Mouse (Mus musculus) forebrain, embryonic 12.5 days (tissue): ENCODE measurements around the gene Pqbp1. TPM values are rescaled to one million over a fixed set of nuclear protein-coding genes. Genes with fewer than 3 reads are reported as not detected.

Experiments
- ATAC-seq: fragments of 200-750 bp; cut with Nextera tagmentation; 2 replicates; pipeline ENCODE4 v1.8.0; 2017; ENCODE audit warnings: moderate TSS enrichment; ENCODE audit not compliant: low FRiP score
- H3K27ac ChIP-seq: fragments of 300-500 bp; sonication (generic); 2 replicates; pipeline ENCODE4 v1.5.1; 2016; ENCODE audit warnings: mild to moderate bottlenecking
- H3K27me3 ChIP-seq: fragments of 300-500 bp; sonication (generic); 2 replicates; pipeline ENCODE4 v1.6.1; 2016; ENCODE audit warnings: mild to moderate bottlenecking
- H3K36me3 ChIP-seq: fragments of 300-500 bp; sonication (generic); replicated peaks from 2 replicates; pipeline ENCODE4 v1.6.1; 2016; ENCODE audit warnings: mild to moderate bottlenecking
- H3K4me1 ChIP-seq: fragments of 300-500 bp; sonication (generic); 2 replicates; pipeline ENCODE4 v1.6.1; 2016
- H3K4me2 ChIP-seq: fragments of 300-500 bp; sonication (generic); 2 replicates; pipeline ENCODE4 v1.6.1; 2016; ENCODE audit warnings: mild to moderate bottlenecking, moderate library complexity
- H3K4me3 ChIP-seq: fragments of 300-500 bp; sonication (generic); replicated peaks from 2 replicates; pipeline ENCODE4 v1.5.1; 2016; ENCODE audit warnings: mild to moderate bottlenecking
- H3K9ac ChIP-seq: fragments of 300-500 bp; sonication (generic); 2 replicates; pipeline ENCODE4 v1.6.1; 2016; ENCODE audit warnings: mild to moderate bottlenecking
- H3K9me3 ChIP-seq: fragments of 300-500 bp; sonication (generic); 2 replicates; pipeline ENCODE4 v1.6.1; 2016
- WGBS: fragments of 180-500 bp; shearing (Covaris S2); methylation state at CpG from one replicate; pipeline ENCODE4 v1.1.7; 2016; 5-methylcytosine and 5-hydroxymethylcytosine counted together
- polyA plus RNA-seq: library from polyadenylated mRNA; unstranded; fragments of >200 nt; fragmentation: Nextera tagmentation; extraction: Ambion mirVana; gene quantifications from 2 replicates; pipeline ENCODE4 v1.2.1, GENCODE M21; 2016

The Pqbp1 gene
- 169 and 181 TPM in 2 replicates for polyA plus RNA-seq

DNA sequence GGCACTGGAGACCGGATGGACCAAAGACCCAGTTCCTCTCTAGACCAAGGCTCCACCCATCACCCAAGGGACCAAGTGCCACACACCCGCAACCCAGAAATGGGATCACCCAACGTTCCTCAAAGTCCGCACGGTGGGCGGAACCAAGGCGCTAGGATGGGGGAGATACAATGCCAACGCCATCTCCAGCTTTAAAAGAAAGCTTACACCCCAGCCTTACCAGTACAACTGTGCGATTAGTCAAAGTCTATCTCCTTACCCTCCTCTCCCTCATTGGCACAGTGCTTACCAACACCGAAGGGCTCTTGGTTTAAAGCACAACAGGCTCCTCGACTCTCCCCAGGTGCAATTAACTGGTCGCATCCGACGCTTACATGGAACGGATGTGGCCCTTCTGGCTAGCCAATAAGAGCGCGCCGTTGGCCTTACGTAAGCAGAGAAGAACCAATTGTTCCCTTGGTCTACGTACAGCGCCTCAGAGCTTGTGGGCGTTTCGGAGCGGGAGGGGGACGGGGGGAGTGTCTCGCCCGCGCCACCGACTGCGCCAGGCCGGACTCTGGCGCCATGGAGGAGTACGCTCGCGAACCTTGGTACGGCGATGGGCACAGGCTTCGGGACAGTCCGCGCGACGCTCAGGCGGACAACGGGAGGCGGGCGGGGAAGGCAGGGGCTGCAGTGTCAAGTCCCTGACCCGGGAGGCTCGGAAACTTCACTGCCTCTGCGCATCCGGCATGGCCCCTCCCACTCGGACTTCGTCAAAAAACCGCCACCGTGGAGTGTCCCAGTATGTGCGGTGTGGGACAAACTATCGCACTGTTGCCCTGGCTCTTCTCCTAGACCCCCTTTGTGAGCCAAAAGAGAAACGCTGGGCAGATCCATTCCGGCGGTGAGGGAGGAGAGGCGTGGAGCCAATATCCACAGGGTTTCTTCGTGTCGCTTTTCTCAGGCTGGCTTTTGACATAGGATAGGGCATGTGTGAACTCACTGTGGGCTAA is at the start of gene Pqbp1, which contains the start of gene Timm17b:
Gene Pqbp1 (minus strand): TSS at position 390 of the 995 bp plus-strand sequence.
Gene Timm17b (plus strand): TSS at position 478 of the 995 bp plus-strand sequence.
- H3K4me1 ChIP-seq, result peaks cover 10% of the 10 kb centered on the region
- H3K36me3 ChIP-seq, result peaks cover 21% of the 10 kb centered on the region
- H3K9me3 ChIP-seq, result no peaks in the 10 kb centered on the region
- no peaks in the 10 kb centered on the region for H3K27me3 ChIP-seq
- H3K9ac ChIP-seq, result peak within 1 kb of the TSS; percentile 56
- H3K27ac ChIP-seq, result peak within 1 kb of the TSS; percentile 86
- peak; percentile 99 for ATAC-seq
- H3K4me3 ChIP-seq, result peak within 1 kb of the TSS; percentile 57
- WGBS, result 16% methylated on average over 62 of the region's 62 CpGs
- peak within 1 kb of the TSS; percentile 58 for H3K4me2 ChIP-seq

DNA sequence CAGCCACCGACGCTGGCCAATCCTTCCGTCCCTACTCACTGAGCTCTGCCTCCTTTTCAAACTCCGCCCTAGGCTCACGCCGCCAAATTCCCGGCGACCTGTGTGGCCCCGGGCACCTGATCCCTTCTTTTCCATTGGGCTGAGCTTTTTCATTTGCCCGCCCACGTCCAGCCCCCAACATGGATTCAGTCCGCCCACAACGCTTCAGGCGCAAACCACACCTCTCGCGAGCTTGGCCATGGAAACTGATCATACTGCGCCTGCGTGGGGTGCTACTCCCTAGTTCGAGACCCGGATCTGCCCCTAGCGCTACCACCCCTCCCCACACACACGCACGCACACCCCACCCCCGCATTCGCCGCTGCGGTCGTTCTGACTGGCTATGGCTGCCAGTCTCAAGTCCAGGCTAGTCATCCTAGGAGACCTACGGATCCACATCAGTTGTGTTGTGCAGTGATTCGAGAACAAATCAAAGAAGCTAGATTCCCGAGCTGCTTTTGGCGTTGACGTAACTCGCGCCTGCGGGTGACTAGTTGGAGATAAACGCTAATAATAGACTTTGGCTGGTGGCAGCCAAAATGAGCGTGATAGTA is 48.9 kb upstream of the Pqbp1 start:
- peak; percentile 99; the same call in 1 of the 2 replicates for ATAC-seq
- H3K4me2 ChIP-seq, result peak overlapping the region; percentile 60
- WGBS, result 14% methylated on average over 38 of the region's 38 CpGs
- no peaks in the 10 kb centered on the region for H3K9me3 ChIP-seq
- H3K4me1 ChIP-seq, result peaks cover 5% of the 10 kb centered on the region
- H3K27ac ChIP-seq, result no peak overlapping the region
- H3K27me3 ChIP-seq, result no peaks in the 10 kb centered on the region
- no peaks in the 10 kb centered on the region for H3K36me3 ChIP-seq
- H3K4me3 ChIP-seq, result peak overlapping the region; percentile 46
- no peak overlapping the region for H3K9ac ChIP-seq

DNA sequence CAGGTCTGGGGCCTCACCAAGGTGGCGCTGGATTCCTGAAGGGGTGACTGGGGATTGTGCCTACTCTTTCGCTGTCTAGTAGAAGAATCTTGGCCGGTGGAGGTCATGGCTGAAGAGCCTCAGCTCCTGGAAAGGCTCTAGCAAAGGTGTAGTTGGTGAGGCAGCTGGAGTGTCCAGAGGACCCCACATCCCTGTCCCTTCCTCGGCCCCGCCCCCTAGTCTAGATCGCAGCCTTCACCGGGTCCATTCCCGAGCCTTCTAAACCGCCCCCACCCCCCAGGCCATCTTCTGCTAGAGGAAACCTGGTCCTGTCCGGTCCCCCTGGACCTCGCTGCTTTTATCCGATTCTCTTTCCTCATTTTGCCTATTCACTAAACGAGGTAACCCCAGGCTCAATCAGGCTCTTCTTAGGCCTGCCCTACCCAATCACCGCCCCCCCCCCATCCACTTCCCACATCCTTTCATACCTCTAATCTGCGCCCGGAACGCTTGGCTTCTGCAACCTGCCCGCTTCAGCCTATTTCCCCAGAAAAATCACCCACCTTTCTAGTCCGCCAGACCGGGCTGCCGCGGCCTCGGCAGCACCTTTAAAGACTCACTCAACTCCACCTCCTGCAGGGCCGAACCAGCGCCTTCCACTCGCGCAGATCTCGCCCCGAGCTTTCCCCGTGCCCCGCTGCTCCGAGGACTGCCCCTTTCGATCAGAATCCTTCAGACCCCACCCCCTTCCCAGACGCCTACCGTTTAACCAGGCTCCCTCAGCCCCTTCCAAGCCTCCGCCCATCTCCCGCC is 48.2 kb upstream of the Pqbp1 start, which contains the start of gene Hdac6:
Gene Hdac6 (minus strand): TSS at position 782 of the 792 bp plus-strand sequence.
- Histone ChIP-seq H3K9me3 (no peaks in the 10 kb centered on the region), H3K4me3 (peak within 1 kb of the TSS; percentile 46), H3K4me2 (peak within 1 kb of the TSS; percentile 60), H3K36me3 (no peaks in the 10 kb centered on the region), H3K27ac (peak within 1 kb of the TSS; percentile 50; the same call in 1 of the 2 replicates), H3K9ac (peak within 1 kb of the TSS; percentile 60), H3K27me3 (no peaks in the 10 kb centered on the region), H3K4me1 (peaks cover 5% of the 10 kb centered on the region)
- ATAC-seq, result peak; percentile 57
- WGBS, result 24% methylated on average over 36 of the region's 37 CpGs

DNA sequence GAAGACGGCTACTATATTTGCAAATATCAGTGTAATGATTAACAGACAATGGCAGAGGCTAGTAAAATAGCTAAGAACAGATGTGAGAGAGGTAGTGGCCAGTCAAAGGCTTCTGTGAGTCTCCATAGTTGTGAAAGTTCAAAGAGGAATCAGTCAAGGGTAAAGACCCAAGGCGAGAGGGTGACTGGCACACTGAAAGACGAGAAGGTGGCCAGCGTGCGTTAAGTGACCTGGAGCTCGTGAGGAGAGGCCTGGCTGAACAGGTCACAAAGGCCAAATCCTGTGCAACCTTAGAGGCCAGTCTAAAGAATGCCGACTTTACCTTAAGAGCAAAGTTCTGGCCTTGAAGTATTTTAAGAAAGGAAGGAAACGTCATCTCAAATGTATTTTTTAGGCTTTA is 46.5 kb upstream of the Pqbp1 start:
- no peaks in the 10 kb centered on the region for H3K27me3 ChIP-seq
- peaks cover 3% of the 10 kb centered on the region; the same call in 1 of the 2 replicates for H3K36me3 ChIP-seq
- 56% methylated on average over 8 of the region's 8 CpGs for WGBS
- no peak overlapping the region for H3K9ac ChIP-seq
- H3K4me1 ChIP-seq, result peaks cover 5% of the 10 kb centered on the region
- ATAC-seq, result no peak
- H3K9me3 ChIP-seq, result no peaks in the 10 kb centered on the region
- no peak overlapping the region for H3K4me2 ChIP-seq
- H3K4me3 ChIP-seq, result no peak overlapping the region
- no peak overlapping the region for H3K27ac ChIP-seq

DNA sequence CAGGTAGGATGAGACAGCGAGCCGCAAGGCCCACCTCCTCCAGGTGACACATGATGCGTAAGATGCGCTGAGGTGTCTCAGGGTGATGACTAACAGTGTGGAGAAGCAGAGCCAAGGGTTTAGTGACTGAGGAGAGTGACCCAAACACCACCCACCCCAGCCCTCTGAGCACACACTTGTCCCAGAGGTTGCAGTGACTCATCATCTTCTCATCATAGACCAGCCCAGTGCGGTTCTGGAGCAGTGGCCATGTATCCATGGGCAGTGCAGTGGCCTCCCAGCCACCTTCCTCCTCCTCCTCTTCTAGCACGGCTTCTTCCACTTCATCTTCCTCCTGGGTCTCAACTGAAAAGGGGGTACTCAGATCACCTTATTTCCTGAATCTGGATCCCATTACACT is 38.6 kb upstream of the Pqbp1 start:
- Histone ChIP-seq H3K27ac (no peak overlapping the region), H3K4me2 (no peak overlapping the region), H3K4me1 (no peaks in the 10 kb centered on the region), H3K4me3 (no peak overlapping the region), H3K36me3 (peaks cover 45% of the 10 kb centered on the region), H3K9ac (no peak overlapping the region), H3K9me3 (no peaks in the 10 kb centered on the region), H3K27me3 (no peaks in the 10 kb centered on the region)
- no peak for ATAC-seq
- 95% methylated on average over 6 of the region's 6 CpGs for WGBS

DNA sequence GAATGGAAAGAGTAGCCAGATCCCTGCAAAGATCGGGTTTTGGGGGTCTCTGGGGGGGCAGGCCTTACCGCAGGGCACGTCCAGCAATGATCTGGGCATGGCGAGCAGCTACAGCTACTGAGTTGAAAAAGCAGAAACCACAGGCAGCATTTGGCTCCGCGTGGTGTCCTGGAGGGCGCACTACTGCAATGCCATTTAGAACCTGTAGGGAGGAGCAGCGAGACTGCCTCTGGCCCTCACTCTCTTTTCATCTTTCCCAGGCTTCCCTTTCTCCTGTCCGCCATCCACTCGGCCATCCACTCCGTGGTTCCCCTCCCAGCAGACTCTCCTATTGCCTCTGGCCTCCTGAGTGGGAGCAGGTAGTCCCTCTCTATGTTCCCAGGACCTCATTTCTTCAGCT is 37.8 kb upstream of the Pqbp1 start:
- Histone ChIP-seq H3K9me3 (no peaks in the 10 kb centered on the region), H3K27ac (no peak overlapping the region), H3K4me3 (no peak overlapping the region), H3K36me3 (peaks cover 48% of the 10 kb centered on the region), H3K9ac (no peak overlapping the region), H3K4me1 (no peaks in the 10 kb centered on the region), H3K4me2 (no peak overlapping the region), H3K27me3 (no peaks in the 10 kb centered on the region)
- no peak for ATAC-seq
- WGBS, result 54% methylated on average over 10 of the region's 11 CpGs

DNA sequence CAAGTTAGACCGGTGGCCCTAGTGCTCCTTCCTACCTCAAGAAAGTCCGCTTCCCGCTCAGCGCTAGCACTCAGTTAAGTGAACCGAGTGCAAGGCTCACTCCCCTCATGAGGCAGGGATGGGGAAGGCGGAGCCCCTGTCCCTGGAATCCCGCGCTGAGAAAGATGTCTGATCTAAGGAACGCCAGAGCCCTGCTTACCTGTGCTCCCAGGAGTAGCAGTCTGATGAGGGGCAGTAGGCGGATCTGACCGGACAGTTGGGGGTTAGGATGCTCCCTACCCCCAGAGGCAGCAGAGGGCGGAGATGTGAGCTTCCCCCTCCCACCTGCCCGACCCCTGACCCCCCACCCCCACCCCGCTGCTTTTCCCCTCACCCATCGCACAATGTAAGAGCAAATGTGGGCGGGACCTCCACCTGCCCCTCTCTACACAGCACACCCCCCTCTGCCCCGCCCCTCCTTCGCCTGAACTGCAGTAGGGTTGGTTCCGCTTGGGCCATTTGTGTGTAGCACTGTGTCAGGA is 29.3 kb upstream of the Pqbp1 start, which contains the start of gene Eras:
Gene Eras (minus strand): TSS at position 338 of the 521 bp plus-strand sequence.
- Histone ChIP-seq H3K27me3 (peaks cover 34% of the 10 kb centered on the region), H3K27ac (no peak within 1 kb of the TSS), H3K9me3 (0 out of 2 replicates have a peak, but pooled peaks cover 3% of the 10 kb centered on the region), H3K9ac (no peak within 1 kb of the TSS), H3K4me2 (no peak within 1 kb of the TSS), H3K36me3 (peaks cover 27% of the 10 kb centered on the region), H3K4me1 (no peaks in the 10 kb centered on the region), H3K4me3 (no peak within 1 kb of the TSS)
- WGBS, result 17% methylated on average over 18 of the region's 19 CpGs
- ATAC-seq, result no peak

DNA sequence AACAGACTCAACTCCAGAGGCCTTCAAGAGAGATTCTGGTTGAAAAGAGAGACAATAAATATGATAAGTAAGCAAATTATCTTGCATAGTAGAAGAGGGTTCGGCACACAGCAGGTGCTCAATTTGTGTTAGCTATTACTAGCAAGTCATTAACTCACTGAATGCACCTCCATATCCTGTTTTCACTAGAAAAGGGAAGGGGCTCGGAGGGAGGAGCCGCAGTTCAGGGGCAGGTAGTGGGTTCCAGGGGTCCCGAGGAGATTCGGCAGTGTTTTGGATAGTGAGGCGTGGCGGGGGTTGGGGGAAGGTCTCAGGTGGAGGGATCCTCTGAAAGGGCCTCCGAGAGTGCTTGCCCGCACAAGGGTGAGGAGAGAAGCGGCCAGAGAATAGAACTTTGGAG is 28.0 kb upstream of the Pqbp1 start:
- Histone ChIP-seq H3K9ac (no peak overlapping the region), H3K4me3 (no peak overlapping the region), H3K27ac (no peak overlapping the region), H3K27me3 (peaks cover 46% of the 10 kb centered on the region), H3K4me1 (peaks cover 5% of the 10 kb centered on the region; the same call in 1 of the 2 replicates), H3K36me3 (peaks cover 21% of the 10 kb centered on the region), H3K9me3 (0 out of 2 replicates have a peak, but pooled peaks cover 3% of the 10 kb centered on the region), H3K4me2 (no peak overlapping the region)
- 23% methylated on average over 10 of the region's 10 CpGs for WGBS
- no peak for ATAC-seq

DNA sequence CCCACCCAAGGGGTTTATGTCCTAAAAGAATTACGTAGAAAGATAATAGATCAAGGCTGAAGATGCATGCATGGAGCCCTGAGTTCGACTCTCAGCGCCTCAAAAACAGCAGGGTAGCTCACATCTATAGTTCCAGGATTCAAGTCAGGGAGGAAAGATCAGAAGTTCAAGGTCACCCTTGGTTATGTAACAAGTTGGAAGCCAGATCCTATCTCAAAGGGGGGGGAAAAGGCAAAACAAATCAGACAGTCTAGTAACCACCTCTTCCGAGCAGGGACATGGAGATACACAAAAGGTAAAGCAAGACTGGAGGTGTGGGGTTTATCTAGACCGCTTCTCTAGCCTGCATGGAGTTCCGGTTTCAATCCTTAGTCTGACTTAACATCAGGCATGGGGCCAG is 27.2 kb upstream of the Pqbp1 start:
- H3K9ac ChIP-seq, result no peak overlapping the region
- no peak overlapping the region for H3K4me2 ChIP-seq
- peaks cover 52% of the 10 kb centered on the region for H3K27me3 ChIP-seq
- ATAC-seq, result no peak
- H3K9me3 ChIP-seq, result 0 out of 2 replicates have a peak, but pooled peaks cover 3% of the 10 kb centered on the region
- H3K36me3 ChIP-seq, result peaks cover 13% of the 10 kb centered on the region
- H3K27ac ChIP-seq, result no peak overlapping the region
- H3K4me3 ChIP-seq, result no peak overlapping the region
- 76% methylated on average over 6 of the region's 6 CpGs for WGBS
- H3K4me1 ChIP-seq, result peaks cover 7% of the 10 kb centered on the region; the same call in 1 of the 2 replicates

DNA sequence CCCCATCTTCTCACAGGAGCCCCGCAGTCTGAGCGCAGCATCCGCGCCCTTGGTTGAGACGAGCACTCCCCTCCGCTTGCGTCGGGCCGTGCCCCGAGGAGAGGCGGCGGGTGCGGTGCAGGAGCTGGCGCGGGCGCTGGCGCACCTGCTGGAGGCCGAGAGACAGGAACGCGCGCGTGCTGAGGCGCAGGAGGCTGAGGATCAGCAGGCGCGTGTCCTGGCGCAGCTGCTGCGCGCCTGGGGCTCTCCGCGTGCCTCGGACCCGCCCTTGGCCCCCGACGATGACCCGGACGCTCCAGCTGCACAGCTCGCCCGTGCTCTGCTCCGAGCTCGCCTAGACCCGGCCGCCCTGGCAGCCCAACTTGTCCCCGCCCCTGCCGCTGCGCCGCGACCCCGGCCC is 23.0 kb upstream of the Pqbp1 start:
- Histone ChIP-seq H3K4me3 (peak overlapping the region; percentile 37), H3K9me3 (no peaks in the 10 kb centered on the region), H3K4me2 (peak overlapping the region; percentile 56), H3K4me1 (peaks cover 7% of the 10 kb centered on the region; the same call in 1 of the 2 replicates), H3K36me3 (no peaks in the 10 kb centered on the region), H3K9ac (peak overlapping the region; percentile 47), H3K27me3 (peaks cover 41% of the 10 kb centered on the region), H3K27ac (no peak overlapping the region)
- 6% methylated on average over 37 of the region's 48 CpGs for WGBS
- ATAC-seq, result no peak

DNA sequence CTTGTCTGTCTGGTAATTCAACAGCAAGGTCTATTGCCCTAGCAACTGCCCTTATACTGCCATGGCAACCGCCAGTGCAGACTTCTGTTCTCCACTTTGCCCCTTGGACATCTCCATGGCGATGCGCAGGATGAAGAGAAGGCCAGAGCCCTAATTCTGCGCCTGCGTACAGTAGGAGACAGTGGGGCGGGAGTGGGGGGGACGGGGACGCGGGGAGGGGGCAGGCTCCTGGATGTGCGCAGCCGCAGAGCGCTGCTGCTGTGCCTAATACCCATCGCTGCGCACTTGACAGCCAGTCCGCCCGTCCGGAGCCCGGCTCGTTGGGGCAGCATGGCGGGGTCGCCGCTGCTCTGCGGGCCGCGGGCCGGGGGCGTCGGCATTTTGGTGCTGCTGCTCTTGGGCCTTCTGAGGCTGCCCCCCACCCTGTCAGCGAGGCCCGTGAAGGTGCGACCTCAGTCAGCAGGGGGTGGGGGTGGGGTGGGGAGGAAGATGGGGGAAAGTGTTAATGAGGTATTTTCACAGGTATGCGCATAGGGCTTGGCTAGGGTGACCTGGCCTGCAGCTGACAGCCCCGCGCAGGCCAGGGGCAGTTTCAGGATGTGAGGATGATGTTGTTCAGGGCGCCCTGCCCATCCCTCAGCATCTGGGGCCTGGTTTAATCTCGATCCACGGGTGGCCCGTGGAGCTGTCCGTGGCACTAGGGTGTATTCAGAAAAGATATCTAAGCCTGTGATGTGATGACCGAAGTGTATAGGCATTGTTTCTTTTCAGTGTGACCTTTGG is 20.7 kb upstream of the Pqbp1 start, which contains the start of gene Pcsk1n:
Gene Pcsk1n (plus strand): TSS at position 222 of the 783 bp plus-strand sequence.
- WGBS, result 20% methylated on average over 36 of the region's 40 CpGs
- Histone ChIP-seq H3K4me3 (peak within 1 kb of the TSS; percentile 44), H3K4me2 (peak within 1 kb of the TSS; percentile 56), H3K9ac (peak within 1 kb of the TSS; percentile 50), H3K27me3 (peaks cover 33% of the 10 kb centered on the region), H3K9me3 (no peaks in the 10 kb centered on the region), H3K27ac (peak within 1 kb of the TSS; percentile 75), H3K36me3 (no peaks in the 10 kb centered on the region), H3K4me1 (peaks cover 7% of the 10 kb centered on the region; the same call in 1 of the 2 replicates)
- peak; percentile 89 for ATAC-seq
